Mouse (Mus musculus) heart, adult 2 months (tissue): ENCODE data around the gene Hdac1. TPM values are rescaled to one million over a fixed set of nuclear protein-coding genes. Genes with fewer than 3 reads are reported as not detected.
A peak's percentile ranks its signal among the peaks of the same experiment; 100 is the strongest.

Experiments used
- DNase-seq, 2 experiments: peaks; one replicate each; pipeline ENCODE4 v3.0.0; 2021
- H3K27ac ChIP-seq: fragments of 200-600 bp; 2 replicates; pipeline ENCODE4 v1.8.1; 2022
- H3K27me3 ChIP-seq: fragments of 200-500 bp; 2 replicates; pipeline ENCODE4 v1.6.1; 2012; ENCODE audit warnings: mild to moderate bottlenecking, low read length, inconsistent platforms, mixed read lengths; ENCODE audit not compliant: control insufficient read depth, insufficient read depth
- H3K36me3 ChIP-seq: fragments of 200-500 bp; 2 replicates; pipeline ENCODE4 v1.6.1; 2012; ENCODE audit warnings: low read length, inconsistent platforms; ENCODE audit not compliant: control insufficient read depth, insufficient read depth
- H3K4me1 ChIP-seq: fragments of 200-500 bp; 2 replicates; pipeline ENCODE4 v1.6.1; 2011; ENCODE audit warnings: low read length; ENCODE audit not compliant: control insufficient read depth, insufficient read depth
- H3K4me3 ChIP-seq: fragments of 200-600 bp; 2 replicates; pipeline ENCODE4 v1.8.1; 2022
- H3K79me2 ChIP-seq: fragments of 200-500 bp; replicated peaks from 2 replicates; pipeline ENCODE4 v1.6.1; 2012; ENCODE audit warnings: mild to moderate bottlenecking, inconsistent platforms, low read length, moderate library complexity, mixed read lengths; ENCODE audit not compliant: control insufficient read depth, insufficient read depth
- H3K9ac ChIP-seq: fragments of 200-500 bp; 2 replicates; pipeline ENCODE4 v1.6.1; 2012; ENCODE audit warnings: low read depth, mild to moderate bottlenecking, control low read depth, inconsistent platforms, low read length, mixed read lengths
- CTCF ChIP-seq: fragments of 200-600 bp; IDR thresholded peaks from 2 replicates; pipeline ENCODE4 v1.8.1; 2022; ENCODE audit warnings: antibody characterized with exemption, mild to moderate bottlenecking, moderate library complexity
- EP300 ChIP-seq: fragments of 200-500 bp; IDR thresholded peaks from 2 replicates; pipeline ENCODE4 v1.6.1; 2011; ENCODE audit warnings: low read depth, low read length, control low read depth; ENCODE audit not compliant: insufficient read depth
- POLR2A ChIP-seq: fragments of 200-500 bp; IDR thresholded peaks from 2 replicates; pipeline ENCODE4 v1.6.1; 2011; ENCODE audit warnings: mild to moderate bottlenecking, low read depth, low read length, control low read depth; ENCODE audit not compliant: insufficient read depth
- WGBS: fragments of 180-500 bp; shearing (Covaris S2); methylation state at CpG from one replicate; pipeline ENCODE4 v1.1.7; 2018; 5-methylcytosine and 5-hydroxymethylcytosine counted together
- intact Hi-C: fragments of 180-260 bp; cut with DNase I; formaldehyde crosslinking; loops from one replicate; pipeline ENCODE4 v1.15.1; 2025
- polyA plus RNA-seq: library from polyadenylated mRNA; depleted of rRNA; stranded (reverse); fragments of >200 nt; gene quantifications from 2 replicates; pipeline ENCODE4 v1.2.3, GENCODE M21; 2012
- total RNA-seq, 2 experiments: library from RNA; stranded (reverse); gene quantifications; 2 replicates each; pipeline ENCODE4 v1.2.3; 2021

Gene Hdac1
- total and polyA plus RNA-seq, 3 experiments, result 15.7 to 17.9 (median 16.1) TPM

- intact Hi-C loops, result no loop called here
- no peak for TF ChIP-seq EP300
- no peak for TF ChIP-seq CTCF
- no peak for TF ChIP-seq POLR2A
Measured at GRCm38 (mm10) chr4:129565139-129565538, 22.6 kb upstream of the Hdac1 start.

GRCm38 (mm10) chr4:129563718-129564117, 21.2 kb upstream of the Hdac1 start:
- whole genome bisulfite sequencing, result 61% methylated on average over 8 of the region's 8 CpGs
- no peak overlapping the region for H3K9ac ChIP-seq
- no peaks in the 10 kb centered on the region for H3K36me3 ChIP-seq

More at GRCm38 (mm10) chr4:129565139-129565538, 22.6 kb upstream of the Hdac1 start:
- H3K4me1 ChIP-seq, result no peaks in the 10 kb centered on the region
- H3K79me2 ChIP-seq, result no peaks in the 10 kb centered on the region
- no peak overlapping the region for H3K9ac ChIP-seq
- H3K27ac ChIP-seq, result no peak overlapping the region
- H3K4me3 ChIP-seq, result no peak overlapping the region
- no peak for DNase-seq
- no peaks in the 10 kb centered on the region for H3K27me3 ChIP-seq
- H3K36me3 ChIP-seq, result no peaks in the 10 kb centered on the region
- 72% methylated on average over 6 of the region's 6 CpGs for WGBS

GRCm38 (mm10) chr4:129561184-129561583, 18.7 kb upstream of the Hdac1 start:
- Histone ChIP-seq H3K27ac (no peak overlapping the region), H3K36me3 (no peaks in the 10 kb centered on the region), H3K4me3 (no peak overlapping the region), H3K79me2 (no peaks in the 10 kb centered on the region), H3K9ac (no peak overlapping the region), H3K4me1 (peaks cover 2% of the 10 kb centered on the region; the same call in 1 of the 2 replicates), H3K27me3 (no peaks in the 10 kb centered on the region)
- WGBS, result 63% methylated on average over 5 of the region's 5 CpGs
- TF ChIP-seq POLR2A (no peak), EP300 (no peak), CTCF (no peak)
- no peak for DNase-seq
- intact Hi-C loops, result no loop called here

More at GRCm38 (mm10) chr4:129563718-129564117, 21.2 kb upstream of the Hdac1 start:
- no peak for TF ChIP-seq EP300
- no peak for TF ChIP-seq CTCF
- no peak for TF ChIP-seq POLR2A
- intact Hi-C loops, result no loop called here
- H3K27me3 ChIP-seq, result no peaks in the 10 kb centered on the region
- H3K27ac ChIP-seq, result no peak overlapping the region
- DNase-seq, result no peak
- no peaks in the 10 kb centered on the region for H3K4me1 ChIP-seq
- H3K4me3 ChIP-seq, result no peak overlapping the region
- no peaks in the 10 kb centered on the region for H3K79me2 ChIP-seq

GRCm38 (mm10) chr4:129558321-129558955, 15.9 kb upstream of the Hdac1 start:
- no peaks in the 10 kb centered on the region for H3K36me3 ChIP-seq
- 88% methylated on average over 12 of the region's 12 CpGs for WGBS
- intact Hi-C loops, result no loop called here
- H3K4me3 ChIP-seq, result no peak overlapping the region
- DNase-seq, result no peak
- no peak overlapping the region for H3K27ac ChIP-seq
- peaks cover 5% of the 10 kb centered on the region for H3K4me1 ChIP-seq
- no peaks in the 10 kb centered on the region for H3K27me3 ChIP-seq
- H3K9ac ChIP-seq, result no peak overlapping the region
- TF ChIP-seq CTCF, result no peak
- no peaks in the 10 kb centered on the region for H3K79me2 ChIP-seq

- no peak for TF ChIP-seq CTCF
- TF ChIP-seq EP300, result no peak
- TF ChIP-seq POLR2A, result no peak
- H3K36me3 ChIP-seq, result no peaks in the 10 kb centered on the region
- no peaks in the 10 kb centered on the region for H3K27me3 ChIP-seq
- peak overlapping the region; percentile 40; the same call in 1 of the 2 replicates for H3K4me3 ChIP-seq
- H3K27ac ChIP-seq, result no peak overlapping the region; the same call in 1 of the 2 replicates
- no peak overlapping the region; the same call in 1 of the 2 replicates for H3K9ac ChIP-seq
- no peaks in the 10 kb centered on the region for H3K79me2 ChIP-seq
- intact Hi-C loops, result loop anchor here (2.0 kb wide), 2 partner anchors 15 to 17 kb away; partner anchors contain the start of gene Hdac1
- H3K4me1 ChIP-seq, result peaks cover 5% of the 10 kb centered on the region
- 77% methylated on average over 9 of the region's 9 CpGs for WGBS
- no peak for DNase-seq
Measured at GRCm38 (mm10) chr4:129557256-129557808, 14.8 kb upstream of the Hdac1 start.

- H3K36me3 ChIP-seq, result no peaks in the 10 kb centered on the region
- 0 out of 2 replicates have a peak, but pooled peaks have one; percentile 8 for TF ChIP-seq EP300
- TF ChIP-seq CTCF, result no peak
- TF ChIP-seq POLR2A, result peak; percentile 93
- peak overlapping the region; percentile 58 for H3K9ac ChIP-seq
- H3K27me3 ChIP-seq, result no peaks in the 10 kb centered on the region
- DNase-seq, result peak; percentile 90 to 93
- intact Hi-C loops, result loop anchor here (2.0 kb wide), 2 partner anchors 14 to 18 kb away; partner anchors contain the start of gene Hdac1
- 6% methylated on average over 33 of the region's 33 CpGs for WGBS
- no peaks in the 10 kb centered on the region for H3K79me2 ChIP-seq
- peak overlapping the region; percentile 62 for H3K27ac ChIP-seq
- peaks cover 5% of the 10 kb centered on the region for H3K4me1 ChIP-seq
- H3K4me3 ChIP-seq, result peak overlapping the region; percentile 40
Measured at GRCm38 (mm10) chr4:129556532-129557223, 14.2 kb upstream of the Hdac1 start.
